Mouse (Mus musculus) hindbrain, embryonic 11.5 days (tissue): Measurements from ENCODE around the gene Thumpd2. TPM values are rescaled to one million over a fixed set of nuclear protein-coding genes. Genes with fewer than 3 reads are reported as not detected.

ENCODE experiments used
- ATAC-seq: fragments of 200-750 bp; cut with Nextera tagmentation; 2 replicates; pipeline ENCODE4 v1.8.0; 2017; ENCODE audit warnings: mild to moderate bottlenecking, moderate TSS enrichment, moderate library complexity; ENCODE audit not compliant: low FRiP score
- DNase-seq: peaks from one replicate; pipeline ENCODE4 v3.0.0-alpha.2; 2015; ENCODE audit warnings: low spot score
- H3K27ac ChIP-seq: fragments of 300-500 bp; sonication (generic); 2 replicates; pipeline ENCODE4 v1.5.1; 2014; ENCODE audit warnings: mild to moderate bottlenecking, low read depth, low read length
- H3K27me3 ChIP-seq: fragments of 300-500 bp; sonication (generic); 2 replicates; pipeline ENCODE4 v1.6.1; 2014; ENCODE audit warnings: mild to moderate bottlenecking, low read length, moderate library complexity, mixed read lengths; ENCODE audit not compliant: control insufficient read depth, insufficient read depth
- H3K36me3 ChIP-seq: fragments of 300-500 bp; sonication (generic); 2 replicates; pipeline ENCODE4 v1.6.1; 2014; ENCODE audit warnings: mild to moderate bottlenecking, low read length, moderate library complexity, mixed read lengths; ENCODE audit not compliant: control insufficient read depth, insufficient read depth
- H3K4me1 ChIP-seq: fragments of 300-500 bp; sonication (generic); replicated peaks from 2 replicates; pipeline ENCODE4 v1.6.1; 2014; ENCODE audit warnings: low read length, mixed read lengths; ENCODE audit not compliant: control insufficient read depth, insufficient read depth
- H3K4me2 ChIP-seq: fragments of 300-500 bp; sonication (generic); replicated peaks from 2 replicates; pipeline ENCODE4 v1.6.1; 2014; ENCODE audit warnings: mild to moderate bottlenecking, low read depth, low read length
- H3K4me3 ChIP-seq: fragments of 300-500 bp; sonication (generic); 2 replicates; pipeline ENCODE4 v1.5.1; 2014; ENCODE audit warnings: low read depth, low read length
- H3K9ac ChIP-seq: fragments of 300-500 bp; sonication (generic); 2 replicates; pipeline ENCODE4 v1.6.1; 2014; ENCODE audit warnings: low read depth, low read length
- H3K9me3 ChIP-seq: fragments of 300-500 bp; sonication (generic); 2 replicates; pipeline ENCODE4 v1.6.1; 2016; ENCODE audit warnings: low read length; ENCODE audit not compliant: control insufficient read depth
- WGBS: fragments of 180-500 bp; shearing (Covaris S2); extraction: QIAGEN DNeasy Blood & Tissue Kit; methylation state at CpG from one replicate; pipeline ENCODE4 v1.1.7; 2014; 5-methylcytosine and 5-hydroxymethylcytosine counted together
- polyA plus RNA-seq: library from polyadenylated mRNA; unstranded; fragments of >200 nt; fragmentation: Nextera tagmentation; extraction: Ambion mirVana; gene quantifications from 2 replicates; pipeline ENCODE4 v1.2.1, GENCODE M21; 2014

The Thumpd2 gene
- polyA plus RNA-seq, 1 experiment from 2014 or later = 12.5 TPM

DNA sequence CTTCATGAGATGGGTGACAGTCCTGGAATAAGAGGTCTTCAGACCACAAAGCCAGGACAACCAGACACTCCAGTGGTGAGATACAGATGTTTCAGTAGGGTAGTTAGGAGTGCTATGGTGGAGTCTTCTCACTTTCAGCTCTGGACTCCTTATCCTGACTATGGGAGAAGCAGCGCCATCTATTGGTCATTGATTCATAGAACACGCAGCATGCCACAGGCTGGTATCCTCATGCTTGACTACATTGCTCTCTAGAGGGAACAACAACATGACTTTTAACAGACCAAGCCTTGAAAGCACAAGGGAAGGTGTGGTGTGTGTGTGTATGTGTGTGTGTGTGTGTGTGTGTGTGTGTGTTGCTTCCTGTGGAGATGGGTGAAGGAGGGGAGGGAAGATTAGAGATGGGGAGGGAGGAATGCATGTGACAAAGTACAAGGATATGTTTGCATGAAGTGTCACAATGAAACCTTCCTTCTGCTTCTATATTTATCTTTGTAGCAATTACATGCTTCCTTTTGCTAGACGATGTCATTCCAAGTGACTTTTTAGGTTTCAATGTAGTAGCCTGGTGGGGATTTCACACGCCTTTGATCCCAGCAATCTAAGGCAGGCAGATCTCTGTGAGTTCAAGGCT is 49.0 kb downstream of the Thumpd2 start:
- ATAC-seq = peak; percentile 45
- Histone ChIP-seq H3K9me3 (no peaks in the 10 kb centered on the region), H3K4me2 (no peak overlapping the region), H3K27me3 (no peaks in the 10 kb centered on the region), H3K4me3 (no peak overlapping the region), H3K4me1 (no peaks in the 10 kb centered on the region), H3K9ac (no peak overlapping the region), H3K36me3 (no peaks in the 10 kb centered on the region), H3K27ac (no peak overlapping the region)
- peak; percentile 76 for DNase-seq
- WGBS = 57% methylated on average over 4 of the region's 4 CpGs

- DNase-seq (no peak), ATAC-seq (no peak)
- H3K4me1 ChIP-seq = no peaks in the 10 kb centered on the region
- H3K4me2 ChIP-seq = no peak overlapping the region
- H3K4me3 ChIP-seq = no peak overlapping the region
- no peaks in the 10 kb centered on the region for H3K36me3 ChIP-seq
- 83% methylated on average over 18 of the region's 18 CpGs for WGBS
- H3K27me3 ChIP-seq = no peaks in the 10 kb centered on the region
- H3K9me3 ChIP-seq = no peaks in the 10 kb centered on the region
- H3K9ac ChIP-seq = no peak overlapping the region
- H3K27ac ChIP-seq = no peak overlapping the region
These were observed 53.8 kb downstream of the Thumpd2 start for GRCm38 (mm10) chr17:81010844-81011685.

DNA sequence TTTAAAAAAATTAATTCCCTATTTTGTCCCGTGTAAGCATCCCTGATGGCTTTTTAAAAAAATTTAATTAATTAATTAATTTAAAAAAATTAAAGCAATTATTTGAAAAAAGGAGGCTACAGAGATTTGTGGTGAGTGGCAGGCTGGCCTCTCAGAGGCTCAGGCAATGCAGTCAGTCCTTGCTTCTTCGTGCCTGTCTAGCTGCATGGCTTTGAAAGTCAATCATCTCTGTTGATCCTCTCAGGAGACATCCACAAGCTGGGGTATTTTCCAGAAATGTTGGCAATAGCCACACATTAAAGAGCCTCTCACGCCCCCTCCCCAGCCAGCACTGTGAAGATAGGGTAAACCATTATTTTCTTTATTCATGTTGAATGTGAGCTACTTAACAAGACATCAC is 54.7 kb downstream of the Thumpd2 start:
- ATAC-seq (0 out of 2 replicates have a peak, but pooled peaks have one; percentile 38), DNase-seq (no peak)

DNA sequence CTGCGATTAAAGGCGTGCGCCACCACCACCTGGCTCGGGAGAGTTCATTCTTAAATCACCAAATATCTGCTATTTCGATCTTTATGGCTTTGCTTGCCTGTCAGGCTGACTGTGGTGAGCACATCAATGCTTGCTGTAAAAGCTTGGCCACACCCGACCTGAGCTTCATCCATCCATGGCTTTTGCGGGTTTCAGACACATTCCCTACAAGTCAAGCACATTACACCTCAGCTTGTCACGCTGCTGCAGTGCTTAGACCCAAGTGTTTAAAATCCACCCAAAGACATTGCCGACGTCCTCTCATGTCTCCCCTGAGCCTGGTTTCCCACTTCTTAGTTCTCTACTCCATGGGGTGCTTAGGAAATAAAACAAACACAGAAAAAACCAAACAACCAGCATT is 55.8 kb downstream of the Thumpd2 start:
- Histone ChIP-seq H3K27me3 (no peaks in the 10 kb centered on the region), H3K4me2 (no peak overlapping the region), H3K27ac (no peak overlapping the region), H3K4me3 (no peak overlapping the region), H3K4me1 (no peaks in the 10 kb centered on the region), H3K9me3 (no peaks in the 10 kb centered on the region), H3K36me3 (no peaks in the 10 kb centered on the region), H3K9ac (no peak overlapping the region)
- 90% methylated on average over 10 of the region's 10 CpGs for WGBS
- DNase-seq (no peak), ATAC-seq (no peak)

More for the DNA sequence above, 54.7 kb downstream of the Thumpd2 start:
- Histone ChIP-seq H3K4me2 (no peak overlapping the region), H3K9ac (no peak overlapping the region), H3K4me3 (no peak overlapping the region), H3K27ac (no peak overlapping the region), H3K9me3 (no peaks in the 10 kb centered on the region), H3K27me3 (no peaks in the 10 kb centered on the region), H3K36me3 (no peaks in the 10 kb centered on the region), H3K4me1 (no peaks in the 10 kb centered on the region)
- 77% methylated on average over 3 of the region's 3 CpGs for WGBS

- Histone ChIP-seq H3K36me3 (no peaks in the 10 kb centered on the region), H3K9me3 (no peaks in the 10 kb centered on the region), H3K9ac (no peak overlapping the region), H3K27me3 (no peaks in the 10 kb centered on the region), H3K4me2 (no peak overlapping the region), H3K4me1 (no peaks in the 10 kb centered on the region), H3K27ac (no peak overlapping the region), H3K4me3 (no peak overlapping the region)
- ATAC-seq (no peak), DNase-seq (no peak)
- 88% methylated on average over 8 of the region's 8 CpGs for WGBS
These were observed 59.6 kb downstream of the Thumpd2 start for GRCm38 (mm10) chr17:81005292-81005691.

DNA sequence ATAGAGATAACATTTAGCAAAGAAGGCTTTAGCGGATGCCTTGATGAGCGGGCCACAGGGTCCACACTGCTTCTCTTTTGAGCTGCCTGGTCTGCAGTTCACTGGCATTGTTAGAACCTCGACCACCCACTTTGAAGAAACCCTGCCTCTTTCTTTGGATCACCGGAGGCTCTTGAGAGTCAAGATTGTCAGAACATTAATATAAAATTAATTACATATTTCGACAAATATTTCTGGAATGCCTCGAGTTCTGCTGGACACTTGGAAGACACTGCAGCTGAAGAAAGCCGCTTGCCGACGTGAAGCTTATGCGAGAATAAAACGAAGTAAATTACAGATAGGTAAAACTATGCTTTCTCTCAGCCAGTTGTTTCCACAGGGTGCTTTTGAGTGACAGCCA is 60.4 kb downstream of the Thumpd2 start:
- Histone ChIP-seq H3K9ac (no peak overlapping the region), H3K36me3 (no peaks in the 10 kb centered on the region), H3K27me3 (no peaks in the 10 kb centered on the region), H3K4me1 (no peaks in the 10 kb centered on the region), H3K4me3 (no peak overlapping the region), H3K9me3 (no peaks in the 10 kb centered on the region), H3K27ac (no peak overlapping the region), H3K4me2 (no peak overlapping the region)
- DNase-seq (no peak), ATAC-seq (no peak)
- WGBS = 83% methylated on average over 11 of the region's 11 CpGs

- 82% methylated on average over 5 of the region's 5 CpGs for WGBS
- ATAC-seq = no peak
- no peak overlapping the region for H3K4me2 ChIP-seq
- no peak overlapping the region for H3K27ac ChIP-seq
- no peaks in the 10 kb centered on the region for H3K9me3 ChIP-seq
- H3K4me3 ChIP-seq = no peak overlapping the region
- no peaks in the 10 kb centered on the region for H3K36me3 ChIP-seq
- H3K4me1 ChIP-seq = no peaks in the 10 kb centered on the region
- no peaks in the 10 kb centered on the region for H3K27me3 ChIP-seq
- no peak for DNase-seq
- H3K9ac ChIP-seq = no peak overlapping the region
These were observed 62.8 kb downstream of the Thumpd2 start for GRCm38 (mm10) chr17:81002130-81002529.

- Histone ChIP-seq H3K27ac (no peak overlapping the region), H3K9ac (no peak overlapping the region), H3K4me1 (no peaks in the 10 kb centered on the region), H3K36me3 (no peaks in the 10 kb centered on the region), H3K4me3 (no peak overlapping the region), H3K4me2 (no peak overlapping the region), H3K27me3 (no peaks in the 10 kb centered on the region), H3K9me3 (no peaks in the 10 kb centered on the region)
- WGBS = 66% methylated on average over 4 of the region's 4 CpGs
- ATAC-seq (no peak), DNase-seq (no peak)
These were observed 63.2 kb downstream of the Thumpd2 start for GRCm38 (mm10) chr17:81001647-81002046.

DNA sequence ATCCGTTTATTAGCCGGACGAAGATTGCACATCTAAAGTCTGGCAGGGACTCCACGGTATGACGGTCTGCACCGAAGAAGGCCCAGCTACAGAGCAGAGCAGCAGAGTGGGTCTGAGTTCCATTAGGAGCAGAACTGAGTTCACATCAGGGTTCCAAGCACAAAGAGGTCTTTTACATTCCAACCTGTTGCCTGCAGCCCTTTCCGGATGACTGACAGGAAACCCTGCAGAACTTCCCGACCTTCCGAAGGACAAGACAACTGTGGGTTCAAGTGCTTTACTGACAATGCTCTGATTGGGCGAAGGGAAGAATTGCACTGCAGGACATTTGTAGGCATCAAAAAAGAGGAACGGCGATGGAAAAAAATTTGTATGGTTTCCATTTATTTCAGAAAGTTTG is 63.9 kb downstream of the Thumpd2 start:
- Histone ChIP-seq H3K9ac (no peak overlapping the region), H3K27ac (no peak overlapping the region), H3K4me1 (no peaks in the 10 kb centered on the region), H3K9me3 (no peaks in the 10 kb centered on the region), H3K27me3 (no peaks in the 10 kb centered on the region), H3K36me3 (no peaks in the 10 kb centered on the region), H3K4me3 (no peak overlapping the region), H3K4me2 (no peak overlapping the region)
- 71% methylated on average over 12 of the region's 12 CpGs for WGBS
- ATAC-seq = no peak
- no peak for DNase-seq
